Mouse (Mus musculus) hindbrain, embryonic 10.5 days (tissue): ENCODE data around the gene Bicral. TPM values are rescaled to one million over a fixed set of nuclear protein-coding genes. Genes with fewer than 3 reads are reported as not detected.

Experiments
- DNase-seq: peaks from one replicate; pipeline ENCODE4 v3.0.0-alpha.2; 2017; ENCODE audit warnings: low spot score
- H3K27ac ChIP-seq: fragments of 300-500 bp; sonication (generic); 2 replicates; pipeline ENCODE4 v1.5.1; 2016; ENCODE audit warnings: mild to moderate bottlenecking, moderate library complexity
- H3K27me3 ChIP-seq: fragments of 300-500 bp; sonication (generic); 2 replicates; pipeline ENCODE4 v1.6.1; 2016; ENCODE audit warnings: mild to moderate bottlenecking; ENCODE audit not compliant: poor library complexity, insufficient read depth, severe bottlenecking
- H3K36me3 ChIP-seq: fragments of 300-500 bp; sonication (generic); 2 replicates; pipeline ENCODE4 v1.6.1; 2016; ENCODE audit warnings: mild to moderate bottlenecking, moderate library complexity
- H3K4me1 ChIP-seq: fragments of 300-500 bp; sonication (generic); replicated peaks from 2 replicates; pipeline ENCODE4 v1.6.1; 2016; ENCODE audit warnings: mild to moderate bottlenecking
- H3K4me3 ChIP-seq: fragments of 300-500 bp; sonication (generic); 2 replicates; pipeline ENCODE4 v1.5.1; 2016; ENCODE audit warnings: mild to moderate bottlenecking, moderate library complexity
- H3K9me3 ChIP-seq: fragments of 300-500 bp; sonication (generic); 2 replicates; pipeline ENCODE4 v1.6.1; 2016; ENCODE audit warnings: mild to moderate bottlenecking, moderate library complexity
- WGBS: fragments of 180-500 bp; shearing (Covaris S2); methylation state at CpG from one replicate; pipeline ENCODE4 v1.1.7; 2016; 5-methylcytosine and 5-hydroxymethylcytosine counted together
- polyA plus RNA-seq: library from polyadenylated mRNA; unstranded; fragments of >200 nt; fragmentation: Nextera tagmentation; extraction: Ambion mirVana; gene quantifications from 2 replicates; pipeline ENCODE4 v1.2.1, GENCODE M21; 2016

Gene Bicral
- polyA plus RNA-seq, 1 experiment from 2014 or later = 4.2 TPM

GRCm38 (mm10) chr17:46866836-46867235 is 8.6 kb upstream of the Bicral start:
- H3K27ac ChIP-seq = no peak overlapping the region
- no peak overlapping the region for H3K4me3 ChIP-seq
- H3K9me3 ChIP-seq = no peaks in the 10 kb centered on the region
- 90% methylated on average over 12 of the region's 12 CpGs for WGBS
- 0 out of 2 replicates have a peak, but pooled peaks cover 7% of the 10 kb centered on the region for H3K4me1 ChIP-seq
- H3K36me3 ChIP-seq = no peaks in the 10 kb centered on the region
- no peak for DNase-seq
- H3K27me3 ChIP-seq = no peaks in the 10 kb centered on the region

GRCm38 (mm10) chr17:46864566-46865195 is 6.4 kb upstream of the Bicral start:
- WGBS = 71% methylated on average over 7 of the region's 7 CpGs

GRCm38 (mm10) chr17:46860120-46860519 is 1.8 kb upstream of the Bicral start:
- 94% methylated on average over 4 of the region's 4 CpGs for WGBS

More at GRCm38 (mm10) chr17:46864566-46865195, 6.4 kb upstream of the Bicral start:
- DNase-seq = no peak
- no peak overlapping the region for H3K27ac ChIP-seq
- H3K9me3 ChIP-seq = no peaks in the 10 kb centered on the region
- H3K27me3 ChIP-seq = no peaks in the 10 kb centered on the region
- H3K4me1 ChIP-seq = peaks cover 11% of the 10 kb centered on the region; the same call in 1 of the 2 replicates
- no peaks in the 10 kb centered on the region for H3K36me3 ChIP-seq
- no peak overlapping the region for H3K4me3 ChIP-seq

GRCm38 (mm10) chr17:46858749-46859444 is 615 bp upstream of the Bicral start:
- H3K27ac ChIP-seq = peak overlapping the region; percentile 100
- no peaks in the 10 kb centered on the region for H3K36me3 ChIP-seq
- peak; percentile 48 for DNase-seq
- 34% methylated on average over 9 of the region's 9 CpGs for WGBS
- H3K27me3 ChIP-seq = no peaks in the 10 kb centered on the region
- peak overlapping the region; percentile 94 for H3K4me3 ChIP-seq
- H3K4me1 ChIP-seq = peaks cover 31% of the 10 kb centered on the region
- no peaks in the 10 kb centered on the region for H3K9me3 ChIP-seq

More at GRCm38 (mm10) chr17:46860120-46860519, 1.8 kb upstream of the Bicral start:
- DNase-seq = no peak
- no peaks in the 10 kb centered on the region for H3K9me3 ChIP-seq
- H3K36me3 ChIP-seq = no peaks in the 10 kb centered on the region
- no peak overlapping the region for H3K4me3 ChIP-seq
- no peaks in the 10 kb centered on the region for H3K27me3 ChIP-seq
- H3K4me1 ChIP-seq = peaks cover 26% of the 10 kb centered on the region
- no peak overlapping the region for H3K27ac ChIP-seq

- Histone ChIP-seq H3K36me3 (no peaks in the 10 kb centered on the region), H3K9me3 (no peaks in the 10 kb centered on the region), H3K27ac (peak overlapping the region; percentile 100), H3K27me3 (no peaks in the 10 kb centered on the region), H3K4me1 (peaks cover 42% of the 10 kb centered on the region), H3K4me3 (peak overlapping the region; percentile 94)
- WGBS = 1% methylated on average over 49 of the region's 52 CpGs
- DNase-seq = peak; percentile 87
These were observed 850 bp downstream of the Bicral start for GRCm38 (mm10) chr17:46857361-46857902.

- Histone ChIP-seq H3K4me3 (peak overlapping the region; percentile 94), H3K9me3 (no peaks in the 10 kb centered on the region), H3K27me3 (no peaks in the 10 kb centered on the region), H3K4me1 (peaks cover 42% of the 10 kb centered on the region), H3K27ac (peak overlapping the region; percentile 100), H3K36me3 (no peaks in the 10 kb centered on the region)
- DNase-seq = peak; percentile 65
- WGBS = under 1% methylated on average over 87 of the region's 87 CpGs
These were observed 1.6 kb downstream of the Bicral start for GRCm38 (mm10) chr17:46856471-46857360.

GRCm38 (mm10) chr17:46856107-46856388 is 2.2 kb downstream of the Bicral start:
- H3K9me3 ChIP-seq = no peaks in the 10 kb centered on the region
- H3K27ac ChIP-seq = peak overlapping the region; percentile 100
- no peaks in the 10 kb centered on the region for H3K36me3 ChIP-seq
- 23% methylated on average over 4 of the region's 4 CpGs for WGBS
- peaks cover 42% of the 10 kb centered on the region for H3K4me1 ChIP-seq
- no peak for DNase-seq
- H3K4me3 ChIP-seq = peak overlapping the region; percentile 94
- no peaks in the 10 kb centered on the region for H3K27me3 ChIP-seq

- Histone ChIP-seq H3K4me3 (peak overlapping the region; percentile 94), H3K9me3 (no peaks in the 10 kb centered on the region), H3K4me1 (peaks cover 38% of the 10 kb centered on the region), H3K27me3 (no peaks in the 10 kb centered on the region), H3K27ac (peak overlapping the region; percentile 100), H3K36me3 (no peaks in the 10 kb centered on the region)
- DNase-seq = no peak
- WGBS = 75% methylated on average over 15 of the region's 15 CpGs
These were observed 2.8 kb downstream of the Bicral start for GRCm38 (mm10) chr17:46855328-46856106.

GRCm38 (mm10) chr17:46854640-46855110 is 3.6 kb downstream of the Bicral start:
- Histone ChIP-seq H3K27me3 (no peaks in the 10 kb centered on the region), H3K9me3 (no peaks in the 10 kb centered on the region), H3K4me1 (peaks cover 38% of the 10 kb centered on the region), H3K36me3 (no peaks in the 10 kb centered on the region), H3K4me3 (peak overlapping the region; percentile 2; the same call in 1 of the 2 replicates), H3K27ac (peak overlapping the region; percentile 25; the same call in 1 of the 2 replicates)
- DNase-seq = no peak
- whole genome bisulfite sequencing = 91% methylated on average over 8 of the region's 8 CpGs

GRCm38 (mm10) chr17:46854096-46854495 is 4.2 kb downstream of the Bicral start:
- no peak for DNase-seq
- Histone ChIP-seq H3K27ac (0 out of 2 replicates have a peak overlapping the region, but pooled peaks have one; percentile 25), H3K4me1 (peaks cover 35% of the 10 kb centered on the region), H3K27me3 (no peaks in the 10 kb centered on the region), H3K9me3 (no peaks in the 10 kb centered on the region), H3K4me3 (no peak overlapping the region), H3K36me3 (no peaks in the 10 kb centered on the region)
- WGBS = 86% methylated on average over 7 of the region's 7 CpGs

GRCm38 (mm10) chr17:46853281-46853680 is 5.0 kb downstream of the Bicral start:
- no peak overlapping the region; the same call in 1 of the 2 replicates for H3K27ac ChIP-seq
- no peak for DNase-seq
- no peaks in the 10 kb centered on the region for H3K36me3 ChIP-seq
- H3K27me3 ChIP-seq = no peaks in the 10 kb centered on the region
- H3K9me3 ChIP-seq = no peaks in the 10 kb centered on the region
- H3K4me3 ChIP-seq = no peak overlapping the region
- 70% methylated on average over 6 of the region's 6 CpGs for WGBS
- H3K4me1 ChIP-seq = peaks cover 30% of the 10 kb centered on the region

GRCm38 (mm10) chr17:46852725-46853124 is 5.6 kb downstream of the Bicral start:
- 49% methylated on average over 6 of the region's 6 CpGs for WGBS
- Histone ChIP-seq H3K27ac (no peak overlapping the region; the same call in 1 of the 2 replicates), H3K4me3 (no peak overlapping the region), H3K36me3 (no peaks in the 10 kb centered on the region), H3K9me3 (no peaks in the 10 kb centered on the region), H3K4me1 (peaks cover 30% of the 10 kb centered on the region), H3K27me3 (no peaks in the 10 kb centered on the region)
- DNase-seq = peak; percentile 55
